Mouse (Mus musculus) lung, postnatal 14 days (tissue): ENCODE measurements around the gene Dync1h1.

Experiments
- DNase-seq: peaks from one replicate; pipeline ENCODE4 v3.0.0; 2021

Dync1h1 gene

DNA sequence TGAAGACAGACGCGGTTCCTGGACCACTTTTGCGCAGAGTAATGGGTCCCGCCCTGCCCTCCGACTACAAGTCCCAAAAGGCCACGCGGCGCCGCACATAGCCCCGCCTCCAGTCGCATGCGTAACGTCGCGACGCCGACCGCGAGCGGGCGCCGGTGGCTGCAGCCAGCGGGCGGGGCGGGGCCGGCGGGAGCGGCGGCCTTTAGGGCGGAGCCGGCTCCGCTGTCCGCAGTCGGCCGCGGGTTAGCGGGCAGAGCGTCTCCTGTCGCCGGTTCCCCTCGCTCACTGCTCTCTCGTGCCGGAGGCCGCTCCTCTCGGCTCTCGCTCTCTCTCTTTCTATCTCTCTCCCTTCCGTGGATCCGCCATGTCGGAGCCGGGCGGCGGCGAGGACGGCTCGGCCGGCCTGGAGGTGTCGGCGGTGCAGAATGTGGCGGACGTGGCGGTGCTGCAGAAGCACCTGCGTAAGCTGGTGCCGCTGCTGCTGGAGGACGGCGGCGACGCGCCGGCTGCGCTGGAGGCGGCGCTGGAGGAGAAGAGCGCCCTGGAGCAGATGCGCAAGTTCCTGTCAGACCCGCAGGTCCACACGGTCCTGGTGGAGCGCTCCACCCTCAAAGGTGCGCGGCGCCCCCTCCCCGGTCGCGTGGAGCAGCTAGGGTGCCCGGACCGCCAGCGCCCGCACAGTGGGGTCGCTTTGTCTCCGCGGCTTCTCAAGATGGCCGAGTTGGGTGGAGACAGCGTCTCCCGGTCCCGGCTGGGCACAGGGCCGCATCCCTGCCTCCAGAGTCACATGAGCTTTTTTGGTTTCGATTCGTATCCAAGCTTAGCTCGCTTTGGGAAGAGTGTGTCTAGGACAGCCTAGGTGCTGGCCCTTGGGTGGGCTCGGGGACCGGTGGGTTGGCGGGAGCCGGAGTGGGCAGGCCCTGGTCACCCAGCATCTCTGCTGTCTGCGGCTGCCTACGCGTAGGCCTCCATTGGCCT, at the start of gene Dync1h1:
TSS of gene Dync1h1 (plus strand) at position 212 of the 978 bp plus-strand sequence.
- DNase-seq: peak; percentile 94

- DNase-seq: no peak
These were observed 49.1 kb upstream of the Dync1h1 start for GRCm38 (mm10) chr12:110552113-110552512.

GRCm38 (mm10) chr12:110553362-110553761, 47.9 kb upstream of the Dync1h1 start:
- DNase-seq: no peak

GRCm38 (mm10) chr12:110555536-110556240, 45.6 kb upstream of the Dync1h1 start:
- DNase-seq: no peak

GRCm38 (mm10) chr12:110556861-110557628, 44.2 kb upstream of the Dync1h1 start:
- DNase-seq: peak; percentile 56

- no peak for DNase-seq
These were observed 43.1 kb upstream of the Dync1h1 start for GRCm38 (mm10) chr12:110558175-110558574.

GRCm38 (mm10) chr12:110563383-110563782, 37.9 kb upstream of the Dync1h1 start:
- no peak for DNase-seq

DNA sequence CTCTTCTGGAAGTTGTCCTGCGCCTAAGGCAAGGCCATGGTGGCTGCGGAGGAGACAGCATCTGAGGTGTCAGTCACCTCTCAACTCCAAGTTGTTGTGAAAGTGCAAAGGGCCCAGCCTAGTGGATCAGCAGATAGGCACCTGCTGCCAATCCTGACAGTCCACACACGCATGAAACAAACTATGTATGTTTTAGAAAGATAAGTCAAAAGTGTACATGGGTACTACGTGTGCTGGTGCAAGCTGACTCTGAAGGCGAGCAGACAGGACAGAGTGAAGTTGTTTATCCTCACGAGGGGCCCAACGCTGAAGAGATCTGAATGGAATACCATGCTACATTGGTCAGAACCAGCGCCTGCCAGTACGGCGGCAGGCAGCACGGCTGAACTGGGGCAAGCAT, 36.4 kb upstream of the Dync1h1 start:
- no peak for DNase-seq

GRCm38 (mm10) chr12:110566366-110566765, 34.9 kb upstream of the Dync1h1 start:
- DNase-seq: no peak

DNA sequence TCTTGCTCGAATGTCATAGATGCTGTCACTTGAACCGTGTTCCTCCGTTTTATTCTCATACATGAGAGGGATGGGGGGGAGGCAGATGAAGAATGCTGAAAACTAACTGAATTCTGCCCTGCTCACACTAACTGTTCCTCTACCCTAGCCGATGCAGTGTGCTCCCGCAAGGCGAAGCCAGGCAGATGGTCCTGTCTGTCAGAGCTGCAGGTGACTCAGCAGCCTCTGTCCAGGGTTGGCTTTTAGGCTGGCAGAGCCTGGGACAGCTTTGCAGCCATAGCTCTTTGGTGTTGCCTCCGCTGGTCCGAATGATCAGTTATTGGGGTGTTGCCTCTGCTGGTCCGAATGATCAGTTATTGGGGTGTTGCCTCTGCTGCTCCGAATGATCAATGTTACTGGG, 30.2 kb upstream of the Dync1h1 start:
- no peak for DNase-seq

DNA sequence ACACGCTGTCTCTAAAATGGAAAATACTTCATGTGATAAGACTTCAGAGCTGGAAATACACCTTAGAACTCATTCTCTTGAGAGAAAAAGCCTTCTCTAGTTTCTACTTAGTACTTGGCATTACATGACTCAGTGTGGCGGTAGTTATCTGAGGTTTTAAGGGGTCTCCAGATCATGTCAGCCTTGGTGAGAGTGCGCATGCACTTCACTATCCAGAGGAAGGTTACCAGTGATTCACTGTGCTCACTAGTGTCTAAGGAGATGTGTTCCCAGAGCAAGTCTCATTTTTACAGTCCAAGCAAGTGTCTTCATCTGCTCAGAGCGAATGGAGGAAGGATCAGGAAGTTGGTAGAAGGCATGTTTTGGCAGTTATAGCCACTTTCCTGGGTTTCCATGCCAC, 28.9 kb upstream of the Dync1h1 start:
- no peak for DNase-seq

GRCm38 (mm10) chr12:110573635-110574034, 27.6 kb upstream of the Dync1h1 start:
- DNase-seq: no peak

DNA sequence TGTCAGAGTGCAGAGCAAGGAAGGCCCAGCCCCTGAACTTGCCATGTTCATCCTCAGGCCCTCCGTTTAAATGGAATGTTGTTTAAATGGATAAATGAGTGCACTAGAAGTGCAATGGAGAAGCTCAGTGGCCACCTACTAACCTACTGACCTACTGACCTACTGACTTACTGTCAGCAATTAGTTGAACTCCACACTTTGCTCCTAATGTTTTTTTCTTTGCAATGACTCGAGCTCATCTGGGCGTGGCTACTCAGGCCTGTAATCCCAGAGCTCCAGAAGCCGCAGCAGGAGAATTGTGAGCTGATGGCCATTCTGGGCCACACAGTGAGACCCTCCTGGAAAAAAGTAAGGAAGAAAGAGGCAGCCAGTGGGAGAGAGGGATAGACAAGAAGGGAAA, 25.3 kb upstream of the Dync1h1 start:
- DNase-seq: no peak

GRCm38 (mm10) chr12:110578333-110578732, 22.9 kb upstream of the Dync1h1 start:
- DNase-seq: no peak

GRCm38 (mm10) chr12:110588622-110589021, 12.6 kb upstream of the Dync1h1 start:
- no peak for DNase-seq

DNA sequence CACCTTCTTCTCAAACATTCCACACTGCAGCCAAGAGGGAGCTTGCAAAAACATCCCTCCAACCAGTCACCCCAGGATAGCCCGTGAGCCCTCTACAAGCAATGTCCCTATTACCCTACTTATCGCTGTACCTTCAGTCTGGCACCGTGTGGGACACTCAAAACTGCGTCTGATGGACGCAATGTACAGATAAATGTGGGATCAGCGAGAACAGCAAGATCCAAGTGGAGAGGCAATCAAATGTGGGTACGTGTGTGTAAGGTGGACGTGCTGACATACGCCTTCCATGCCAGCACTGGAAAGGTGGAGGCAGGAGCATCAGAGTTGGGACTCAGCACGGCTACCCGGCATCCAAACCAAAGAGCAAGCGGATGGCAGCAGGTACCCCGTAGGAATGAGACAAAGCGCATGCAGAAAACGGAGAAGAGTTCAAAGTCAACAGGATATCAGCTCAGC, 10.4 kb upstream of the Dync1h1 start:
- DNase-seq: no peak

- peak; percentile 98 for DNase-seq
These were observed 9.9 kb upstream of the Dync1h1 start for GRCm38 (mm10) chr12:110591260-110591883.

DNA sequence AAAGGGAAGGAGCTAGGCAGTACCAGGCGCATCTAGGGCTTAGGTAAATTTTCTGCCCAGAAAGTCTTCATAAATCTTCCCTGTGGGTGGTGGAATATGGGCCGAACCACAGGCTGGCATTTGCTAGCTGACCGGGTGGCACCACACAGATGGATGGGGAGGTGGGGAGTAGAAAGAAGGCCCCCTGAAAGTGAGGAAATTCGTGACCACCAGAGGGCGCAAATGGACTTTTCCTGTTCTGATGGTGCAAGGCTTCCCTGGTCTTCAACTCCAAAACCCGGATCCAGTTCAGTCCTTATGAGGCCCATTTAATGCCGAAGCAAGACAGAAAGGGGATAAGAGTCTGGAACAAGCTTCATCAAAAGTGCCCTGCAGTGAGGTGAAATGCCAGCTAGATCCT, 2.7 kb upstream of the Dync1h1 start:
- DNase-seq: peak; percentile 76

DNA sequence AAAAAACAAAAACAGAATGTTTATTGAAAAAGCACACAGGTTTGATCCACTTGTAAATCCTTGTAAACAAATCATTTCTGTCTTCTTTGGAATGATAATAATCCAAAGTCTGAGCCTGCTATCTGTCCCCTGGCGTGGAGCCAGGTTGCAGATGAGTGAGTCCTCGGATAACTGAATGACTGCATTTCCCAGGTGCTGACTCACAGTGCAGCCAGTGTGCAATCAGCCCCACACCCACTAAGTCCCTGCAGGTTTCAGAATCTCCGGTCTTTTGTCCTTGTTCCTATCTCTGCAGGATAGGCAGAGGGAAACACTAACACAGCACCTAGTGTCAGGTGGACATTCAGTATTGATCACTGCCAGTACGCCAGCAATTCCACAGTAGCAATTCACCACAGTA, 1.5 kb upstream of the Dync1h1 start:
- no peak for DNase-seq

DNA sequence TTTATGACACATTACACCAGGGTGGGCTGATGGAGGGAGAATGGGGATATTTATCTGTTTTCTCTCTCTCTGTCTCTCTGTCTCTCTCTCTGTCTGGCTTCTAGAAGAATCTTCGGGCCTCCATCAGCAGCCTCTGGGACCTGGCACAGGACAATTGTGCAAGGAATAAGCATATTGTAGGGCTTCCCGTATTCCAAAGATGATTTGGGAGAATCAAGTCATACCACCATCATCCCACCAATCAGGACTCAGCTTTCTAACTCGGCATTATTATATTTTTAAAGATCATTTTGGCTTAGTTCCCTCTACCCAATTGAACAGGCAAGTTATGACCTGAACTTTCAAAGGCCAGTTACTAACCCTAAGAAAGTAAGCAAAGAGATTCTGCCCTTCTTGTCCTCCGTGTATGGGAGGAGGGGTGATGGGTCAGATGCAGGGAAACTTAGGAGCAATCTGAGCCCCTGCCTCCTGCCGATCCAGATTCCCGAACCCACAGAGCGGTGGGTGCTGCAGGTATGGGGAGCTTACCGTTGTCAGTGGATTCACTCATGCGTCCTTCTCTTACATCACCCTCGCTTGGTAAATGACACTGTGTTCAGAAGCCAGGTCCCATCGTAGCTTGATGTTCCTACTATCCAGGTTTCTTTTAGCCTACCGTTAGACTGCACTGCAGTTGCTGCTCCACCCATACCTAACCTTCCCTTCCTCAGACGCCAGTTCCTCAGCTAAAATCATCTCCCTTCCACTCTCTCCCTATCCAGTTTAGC, 844 bp upstream of the Dync1h1 start:
- no peak for DNase-seq

DNA sequence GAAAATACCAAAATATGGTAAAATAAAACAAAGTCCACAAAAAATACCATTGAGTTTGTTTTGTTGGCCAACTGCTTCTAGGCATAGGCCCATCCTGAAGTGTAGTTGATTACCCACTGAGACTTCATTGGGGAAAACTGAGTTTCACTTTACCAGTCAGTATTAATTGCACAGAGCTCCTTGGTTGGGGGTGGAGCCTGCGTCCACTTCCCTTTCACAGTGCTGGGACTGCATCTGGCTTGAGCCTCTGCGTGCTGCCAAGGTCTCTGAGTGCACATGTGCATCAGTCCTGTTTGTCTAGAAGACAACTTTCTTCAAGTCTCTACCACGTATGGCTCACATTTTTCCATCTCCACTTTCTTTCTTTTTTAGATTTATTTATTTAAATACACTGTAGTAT, 4.9 kb downstream of the Dync1h1 start:
- DNase-seq: peak; percentile 11

DNA sequence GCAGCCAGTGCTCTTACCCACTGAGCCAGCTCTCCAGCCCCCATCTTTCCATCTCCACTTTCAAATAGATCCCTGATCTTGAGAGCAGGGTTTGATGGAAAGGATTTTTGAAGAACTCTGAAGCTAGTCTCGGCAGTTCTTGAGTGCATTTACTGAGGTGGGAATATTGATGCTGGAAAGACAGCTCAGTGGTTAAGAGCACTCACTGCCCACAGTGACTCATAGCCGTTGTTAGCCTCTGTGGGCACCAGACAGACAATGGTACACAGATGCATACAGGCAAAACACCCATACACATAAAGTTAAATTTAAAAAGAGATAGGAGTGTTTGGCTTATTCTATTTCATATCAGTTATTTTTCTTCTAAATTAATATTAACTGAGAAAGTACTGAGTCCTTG, 5.4 kb downstream of the Dync1h1 start:
- DNase-seq: no peak
